Mouse (Mus musculus) testis, adult 2 months (tissue): ENCODE data around the gene Dda1.

Experiments used
- CTCF ChIP-seq: fragments of 200-500 bp; IDR thresholded peaks from 2 replicates; pipeline ENCODE4 v1.5.1; 2012; ENCODE audit warnings: low read depth, mild to moderate bottlenecking, inconsistent platforms, low read length, moderate library complexity; ENCODE audit not compliant: control insufficient read depth, insufficient read depth, insufficient replicate concordance
- POLR2A ChIP-seq: fragments of 200-500 bp; IDR thresholded peaks from 2 replicates; pipeline ENCODE4 v1.6.1; 2012; ENCODE audit warnings: low read depth, mild to moderate bottlenecking, inconsistent platforms, low read length, moderate library complexity; ENCODE audit not compliant: control insufficient read depth

DNA sequence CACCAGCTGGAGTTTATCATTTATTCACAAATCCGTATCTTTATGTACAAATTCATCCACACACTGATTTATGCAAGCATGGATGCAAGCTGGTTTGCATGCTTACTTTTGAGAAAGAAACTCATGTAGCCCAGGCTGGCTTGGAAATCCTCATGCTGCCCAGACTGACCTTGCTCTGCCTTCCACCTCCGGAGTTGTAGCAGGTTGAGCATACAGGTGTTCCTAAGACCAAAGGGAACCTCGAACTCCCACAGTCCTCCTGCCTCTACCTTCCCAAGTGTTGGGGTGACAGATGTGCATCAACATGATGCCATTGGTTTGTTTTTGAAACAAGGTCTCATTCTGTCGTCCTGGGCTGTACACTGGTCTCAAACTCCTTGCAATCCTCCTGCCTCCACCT, 6.8 kb upstream of the Dda1 start:
- TF ChIP-seq POLR2A (no peak), CTCF (no peak)
